Mouse (Mus musculus) CH12.LX (cell line): Measurements from ENCODE around the gene Ppp1cb. TPM values are rescaled to one million over a fixed set of nuclear protein-coding genes. Genes with fewer than 3 reads are reported as not detected.

Experiments
- DNase-seq: peaks from one replicate; pipeline ENCODE4 v3.0.0-alpha.2; 2013; ENCODE audit errors: extremely low read depth
- H3K27ac ChIP-seq: 2 replicates; pipeline ENCODE4 v1.5.1; 2012; ENCODE audit warnings: low read depth, mild to moderate bottlenecking, control low read depth, moderate library complexity; ENCODE audit not compliant: insufficient read depth
- H3K27me3 ChIP-seq: replicated peaks from 2 replicates; pipeline ENCODE3; 2012; ENCODE audit warnings: inconsistent platforms
- H3K36me3 ChIP-seq, 2 experiments: replicated peaks in 1 of 2; 2 replicates each; pipeline versions ENCODE3 to v1.6.1; 2012; ENCODE audit warnings: inconsistent platforms in 1 of 2, low read length in 1 of 2, mild to moderate bottlenecking in 1 of 2, mixed read lengths in 1 of 2, moderate library complexity in 1 of 2; ENCODE audit not compliant: control insufficient read depth in 1 of 2, insufficient read depth in 1 of 2
- H3K4me1 ChIP-seq, 2 experiments: 2 replicates each; pipeline ENCODE4 v1.6.1; 2012; ENCODE audit warnings: inconsistent platforms in 1 of 2, moderate library complexity in 1 of 2; ENCODE audit not compliant: insufficient read depth in 2 of 2, control insufficient read depth in 1 of 2
- H3K4me2 ChIP-seq: 2 replicates; pipeline ENCODE4 v1.6.1; 2012; ENCODE audit warnings: low read depth, mild to moderate bottlenecking, control low read depth; ENCODE audit not compliant: poor library complexity, insufficient read depth, severe bottlenecking
- H3K4me3 ChIP-seq, 3 experiments: fragments of 150-350 bp in 1 of 3; sonication (generic) in 1 of 3; replicated peaks in 1 of 3; 2 replicates each; pipeline versions ENCODE3 to v1.5.1; 2011 to 2012; ENCODE audit warnings: low read depth in 2 of 3, low read length in 2 of 3, mild to moderate bottlenecking in 2 of 3, moderate library complexity in 2 of 3, control low read depth in 1 of 3, improper control_type of control experiment in 1 of 3, inconsistent platforms in 1 of 3, mixed read lengths in 1 of 3; ENCODE audit not compliant: poor library complexity in 1 of 3
- H3K79me2 ChIP-seq: replicated peaks from 2 replicates; pipeline ENCODE4 v1.6.1; 2012; ENCODE audit warnings: mild to moderate bottlenecking, moderate library complexity; ENCODE audit not compliant: control insufficient read depth, poor library complexity, insufficient read depth, severe bottlenecking; ENCODE audit errors: extremely low read depth
- H3K9ac ChIP-seq: 2 replicates; pipeline ENCODE4 v1.6.1; 2012; ENCODE audit warnings: low read depth, mild to moderate bottlenecking, control low read depth, moderate library complexity; ENCODE audit not compliant: insufficient read depth
- H3K9me3 ChIP-seq: replicated peaks from 2 replicates; pipeline ENCODE3; 2012; ENCODE audit warnings: low read length, inconsistent platforms, mixed read lengths
- BHLHE40 ChIP-seq: IDR thresholded peaks from 2 replicates; pipeline ENCODE4 v1.6.1; 2011; ENCODE audit warnings: mild to moderate bottlenecking, low read depth, low read length, improper control_type of control experiment
- CHD2 ChIP-seq: IDR thresholded peaks from 2 replicates; pipeline ENCODE4 v1.6.1; 2011; ENCODE audit warnings: low read length, improper control_type of control experiment
- ELF1 ChIP-seq: IDR thresholded peaks from 2 replicates; pipeline ENCODE4 v1.6.1; 2014; ENCODE audit warnings: low read depth, mild to moderate bottlenecking, inconsistent platforms, low read length, improper control_type of control experiment
- EP300 ChIP-seq: IDR thresholded peaks from 2 replicates; pipeline ENCODE4 v1.6.1; 2011; ENCODE audit warnings: low read length, improper control_type of control experiment
- ETS1 ChIP-seq: conservative IDR thresholded peaks from 2 replicates; pipeline ENCODE4 v1.6.1; 2012; ENCODE audit warnings: low read depth, mild to moderate bottlenecking, inconsistent platforms, low read length, improper control_type of control experiment, moderate library complexity
- HCFC1 ChIP-seq: IDR thresholded peaks from 2 replicates; pipeline ENCODE4 v1.6.1; 2012; ENCODE audit warnings: low read depth, mild to moderate bottlenecking, inconsistent platforms, low read length, improper control_type of control experiment
- MAFK ChIP-seq: IDR thresholded peaks from 2 replicates; pipeline ENCODE4 v1.6.1; 2011; ENCODE audit warnings: low read length, improper control_type of control experiment; ENCODE audit not compliant: insufficient replicate concordance
- MAX ChIP-seq: IDR thresholded peaks from 2 replicates; pipeline ENCODE4 v1.6.1; 2011; ENCODE audit warnings: low read length, improper control_type of control experiment
- MXI1 ChIP-seq: IDR thresholded peaks from 2 replicates; pipeline ENCODE4 v1.6.1; 2011; ENCODE audit warnings: mild to moderate bottlenecking, low read depth, low read length, improper control_type of control experiment
- NELFE ChIP-seq: IDR thresholded peaks from 2 replicates; pipeline ENCODE4 v1.6.1; 2011; ENCODE audit warnings: low read depth, low read length, improper control_type of control experiment
- NRF1 ChIP-seq: IDR thresholded peaks from 2 replicates; pipeline ENCODE4 v1.6.1; 2014; ENCODE audit warnings: low read depth, mild to moderate bottlenecking, inconsistent platforms, low read length, improper control_type of control experiment, moderate library complexity
- POLR2A ChIP-seq: IDR thresholded peaks from 2 replicates; pipeline ENCODE4 v1.6.1; 2011; ENCODE audit warnings: low read depth, mild to moderate bottlenecking, improper control_type of control experiment, low read length
- POLR2AphosphoS2 ChIP-seq: IDR thresholded peaks from 2 replicates; pipeline ENCODE4 v1.6.1; 2011; ENCODE audit warnings: low read depth, low read length, improper control_type of control experiment
- RCOR1 ChIP-seq: conservative IDR thresholded peaks from 2 replicates; pipeline ENCODE4 v1.6.1; 2012; ENCODE audit warnings: low read depth, mild to moderate bottlenecking, inconsistent platforms, low read length, improper control_type of control experiment
- SIN3A ChIP-seq: IDR thresholded peaks from 2 replicates; pipeline ENCODE4 v1.6.1; 2012; ENCODE audit warnings: low read length, improper control_type of control experiment, inconsistent platforms
- SMC3 ChIP-seq: IDR thresholded peaks from 2 replicates; pipeline ENCODE4 v1.6.1; 2011; ENCODE audit warnings: low read depth, low read length, improper control_type of control experiment
- USF1 ChIP-seq: IDR thresholded peaks from 2 replicates; pipeline ENCODE4 v1.6.1; 2014; ENCODE audit warnings: low read depth, mild to moderate bottlenecking, inconsistent platforms, low read length, improper control_type of control experiment
- USF2 ChIP-seq: conservative IDR thresholded peaks from 2 replicates; pipeline ENCODE4 v1.6.1; 2011; ENCODE audit warnings: low read depth, low read length, improper control_type of control experiment
- ZMIZ1 ChIP-seq: IDR thresholded peaks from 2 replicates; pipeline ENCODE4 v1.6.1; 2012; ENCODE audit warnings: low read depth, mild to moderate bottlenecking, inconsistent platforms, low read length, improper control_type of control experiment
- ZNF384 ChIP-seq: IDR thresholded peaks from 2 replicates; pipeline ENCODE4 v1.6.1; 2012; ENCODE audit warnings: low read depth, low read length, improper control_type of control experiment, inconsistent platforms
- dilution Hi-C: fragments of 300-500 bp; cut with MboI; formaldehyde crosslinking; loops from 2 replicates; pipeline ENCODE4 v1.14.3; 2020; ENCODE audit warnings: low sequenced_read_pairs; ENCODE audit not compliant: extremely low pct_unique_long_range_greater_than_20kb, extremely low pct_ligation_motif_present
- in situ Hi-C: fragments of 300-500 bp; cut with MboI; formaldehyde crosslinking; loops from 3 replicates; pipeline ENCODE4 v1.14.3; 2019; ENCODE audit warnings: low sequenced_read_pairs, low pct_ligation_motif_present, low pct_unique_long_range_greater_than_20kb, mixed read lengths
- polyA plus RNA-seq: library from polyadenylated mRNA; unstranded; fragments of >175 nt; gene quantifications from 2 replicates; pipeline ENCODE4 v1.2.1, GENCODE M21; 2012; ENCODE audit warnings: low read depth; ENCODE audit not compliant: insufficient read length
- total RNA-seq, 2 experiments: library from RNA; depleted of rRNA; stranded (reverse); fragments of 300-350 nt in 1 of 2; fragments of >200 nt in 1 of 2; gene quantifications; 2 replicates each; pipeline ENCODE4 v1.2.3; 2012 to 2014

The Ppp1cb gene
- total and polyA plus RNA-seq, 3 experiments = 45.3 to 194 (median 116) TPM

- no peak for TF ChIP-seq NRF1
- no peak for TF ChIP-seq ZNF384
- no peak for TF ChIP-seq CHD2
- TF ChIP-seq SIN3A = no peak
- in situ Hi-C loops = no loop called here
- H3K79me2 ChIP-seq = no peaks in the 10 kb centered on the region
- no peaks in the 10 kb centered on the region for H3K36me3 ChIP-seq
- dilution Hi-C loops = no loop called here
- no peak for DNase-seq
- no peak overlapping the region for H3K4me2 ChIP-seq
- no peak overlapping the region for H3K27ac ChIP-seq
- H3K27me3 ChIP-seq = no peaks in the 10 kb centered on the region
- peaks cover 0 to 11% of the 10 kb centered on the region in 2 experiments; a peak in 2 of 4 replicates for H3K4me1 ChIP-seq
- no peaks in the 10 kb centered on the region for H3K9me3 ChIP-seq
- H3K9ac ChIP-seq = no peak overlapping the region
- H3K4me3 ChIP-seq = no peak overlapping the region
Observed at GRCm38 (mm10) chr5:32438564-32438922, 20.1 kb upstream of the Ppp1cb start.

DNA sequence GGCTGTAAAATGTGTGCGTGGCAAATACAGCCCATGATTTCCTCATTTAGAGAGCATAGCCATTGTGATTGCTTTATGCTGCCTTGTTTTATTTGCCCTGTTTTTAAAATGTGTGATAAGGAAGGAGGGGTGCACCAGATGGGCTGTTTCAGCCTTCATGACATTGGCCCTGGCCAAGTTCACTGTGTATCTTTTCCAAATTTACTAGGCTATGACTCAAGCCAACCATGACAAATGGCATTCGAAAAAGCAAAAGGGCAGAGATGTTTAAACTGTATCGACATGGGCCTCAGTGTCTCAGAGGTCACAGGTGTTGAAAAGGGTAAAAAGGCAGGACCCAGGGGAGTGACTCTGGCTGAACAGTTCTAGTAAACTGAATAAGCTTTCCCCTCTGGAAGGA is 17.3 kb upstream of the Ppp1cb start:
- Histone ChIP-seq H3K4me3 (no peak overlapping the region), H3K79me2 (no peaks in the 10 kb centered on the region), H3K27ac (no peak overlapping the region), H3K4me1 (peaks cover 1 to 11% of the 10 kb centered on the region in 2 experiments; a peak in 2 of 4 replicates), H3K9ac (no peak overlapping the region), H3K27me3 (no peaks in the 10 kb centered on the region), H3K4me2 (no peak overlapping the region), H3K36me3 (no peaks in the 10 kb centered on the region), H3K9me3 (no peaks in the 10 kb centered on the region)
- dilution Hi-C loops (no loop called here), in situ Hi-C loops (no loop called here)
- TF ChIP-seq HCFC1 (no peak), EP300 (no peak), POLR2A (no peak), MAX (no peak), ETS1 (no peak), NELFE (no peak), MXI1 (no peak), NRF1 (no peak), ZMIZ1 (no peak), BHLHE40 (no peak), USF2 (no peak), USF1 (no peak), MAFK (no peak), RCOR1 (no peak), SMC3 (no peak), POLR2AphosphoS2 (no peak), ELF1 (no peak)
- DNase-seq = no peak
